Mouse (Mus musculus) megakaryocyte-erythroid progenitor cell, adult 5-6 weeks (primary cell): Measurements from ENCODE around the gene Stbd1. TPM values are rescaled to one million over a fixed set of nuclear protein-coding genes. Genes with fewer than 3 reads are reported as not detected.

ENCODE experiments used
- ATAC-seq: replicated peaks from 2 replicates; pipeline ENCODE4 v1.8.0; 2016; ENCODE audit warnings: mild to moderate bottlenecking, inconsistent platforms; ENCODE audit not compliant: severe bottlenecking, poor library complexity, low FRiP score, low TSS enrichment
- total RNA-seq, 2 experiments: library from RNA; stranded (forward) in 1 of 2; stranded (reverse) in 1 of 2; fragments of 200-1000, 215-1000 nt in 1 of 2; fragments of >200 nt in 1 of 2; fragmentation: Nextera tagmentation in 1 of 2; gene quantifications; 2 replicates each; pipeline ENCODE4 v1.2.3; 2014 to 2017

Stbd1 gene
- total RNA-seq, 2 experiments from 2014 or later, result 0.42 TPM; not detected in 1

DNA sequence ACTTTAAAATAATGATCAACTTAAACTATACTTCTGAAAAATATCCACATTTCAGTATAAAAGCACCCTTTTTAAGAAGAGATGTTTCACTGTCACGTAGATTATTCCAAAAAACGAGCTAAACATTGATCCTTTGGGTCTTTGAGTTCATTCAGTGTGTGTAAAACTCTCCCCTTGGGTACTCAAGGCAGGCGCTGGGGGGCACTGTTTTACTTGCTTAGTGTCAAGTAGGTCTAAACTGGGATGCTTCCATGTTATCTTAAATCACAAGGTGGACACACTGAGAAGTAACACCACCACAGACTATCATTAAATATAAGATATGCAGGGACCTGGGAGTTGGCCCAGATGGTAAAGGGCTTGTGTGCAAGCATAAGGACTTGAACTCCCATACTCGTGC lies 30.7 kb downstream of the Stbd1 start:
- ATAC-seq, result no peak

DNA sequence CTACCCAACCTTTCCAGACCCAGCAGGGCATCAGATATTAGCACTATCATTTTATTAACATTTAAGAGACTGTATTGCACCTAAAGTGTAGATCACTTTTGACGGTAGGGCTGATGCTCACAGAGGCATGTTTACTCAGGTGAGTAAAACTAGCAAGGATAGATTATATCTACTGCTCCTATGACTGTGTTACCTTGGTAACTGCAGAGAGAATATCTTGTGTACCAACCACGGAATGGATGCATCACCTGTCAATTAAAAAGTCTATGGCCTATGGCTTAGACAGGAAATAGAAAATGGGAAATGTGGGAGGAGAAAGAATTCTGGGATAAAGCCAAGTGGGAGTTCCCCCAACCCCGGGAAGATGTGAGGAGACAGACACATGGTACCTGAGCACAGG lies 32.1 kb downstream of the Stbd1 start:
- no peak for ATAC-seq

DNA sequence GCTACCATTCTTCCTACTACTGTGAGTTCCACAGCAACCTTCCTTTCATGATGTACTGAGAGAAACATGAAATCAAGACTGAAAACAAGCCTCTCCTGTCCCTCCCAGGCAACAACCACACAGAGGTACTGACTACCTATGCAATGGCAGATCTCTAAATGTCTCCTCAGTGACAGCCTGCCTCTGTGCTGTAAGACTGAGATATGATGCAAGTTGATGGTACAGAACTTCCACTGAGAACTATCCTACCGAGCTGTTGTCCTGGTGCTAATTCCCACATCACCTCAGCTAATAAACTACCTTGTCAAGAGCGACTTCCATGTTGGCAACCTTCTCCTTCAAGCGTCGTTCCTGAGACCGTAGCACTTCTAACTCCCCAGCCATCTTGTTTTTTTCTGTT lies 33.0 kb downstream of the Stbd1 start:
- no peak for ATAC-seq

DNA sequence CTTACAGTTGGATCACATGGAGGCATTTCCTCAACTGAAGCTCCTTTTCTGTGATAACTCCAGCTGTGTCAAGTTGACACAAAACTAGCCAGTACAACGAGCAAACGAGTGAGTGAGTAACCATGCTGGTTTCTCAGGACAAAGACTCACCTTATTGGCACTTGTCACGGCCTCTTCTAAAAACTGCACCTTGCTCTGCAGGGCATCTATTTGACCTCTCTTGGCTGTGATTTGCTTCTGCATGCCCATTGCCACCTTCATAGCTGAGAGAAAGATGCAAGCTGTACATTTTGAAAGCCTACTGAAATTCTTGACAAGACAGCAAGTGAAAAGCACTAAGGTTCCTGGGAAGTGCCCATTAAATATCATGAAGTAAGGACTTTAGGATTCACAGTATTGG lies 38.0 kb downstream of the Stbd1 start:
- no peak for ATAC-seq

Other genes starting within 250 kb of the Stbd1 start
- gene Nup54, start 167.8 kb upstream of the Stbd1 start, total RNA-seq (2014; fragmentation: Nextera tagmentation), result 75.8 and 80.0 TPM in 2 replicates
- gene Nup54, start 167.8 kb upstream of the Stbd1 start, total RNA-seq (2017), result 99.1 and 106 TPM in 2 replicates
- gene Scarb2, start 96.2 kb upstream of the Stbd1 start, total RNA-seq (2014; fragmentation: Nextera tagmentation), result 19.0 and 23.6 TPM in 2 replicates
- gene Scarb2, start 96.2 kb upstream of the Stbd1 start, total RNA-seq (2017), result 52.6 and 58.0 TPM in 2 replicates
- gene Fam47e, start 48.0 kb upstream of the Stbd1 start, total RNA-seq (2014; fragmentation: Nextera tagmentation), result not detected in 2 replicates
- gene Fam47e, start 48.0 kb upstream of the Stbd1 start, total RNA-seq (2017), result not detected in 2 replicates
- 4.2 and 4.7 TPM in 2 replicates for gene Ccdc158, start 72.2 kb downstream of the Stbd1 start, total RNA-seq (2014; fragmentation: Nextera tagmentation)
- 6.4 and 8.7 TPM in 2 replicates for gene Ccdc158, start 72.2 kb downstream of the Stbd1 start, total RNA-seq (2017)
- gene Shroom3, start 80.4 kb downstream of the Stbd1 start, total RNA-seq (2014; fragmentation: Nextera tagmentation), result 0.50 TPM in 1 of 2 replicates, not detected in the other
- gene Shroom3, start 80.4 kb downstream of the Stbd1 start, total RNA-seq (2017), result 1.9 TPM in 1 of 2 replicates, not detected in the other